Mouse (Mus musculus): ENCODE measurements around the gene Unc5c. TPM values are rescaled to one million over a fixed set of nuclear protein-coding genes. Genes with fewer than 3 reads are reported as not detected.

The Unc5c gene
- polyA plus RNA-seq, 1 experiment from 2014 or later: 9.1 TPM

DNA sequence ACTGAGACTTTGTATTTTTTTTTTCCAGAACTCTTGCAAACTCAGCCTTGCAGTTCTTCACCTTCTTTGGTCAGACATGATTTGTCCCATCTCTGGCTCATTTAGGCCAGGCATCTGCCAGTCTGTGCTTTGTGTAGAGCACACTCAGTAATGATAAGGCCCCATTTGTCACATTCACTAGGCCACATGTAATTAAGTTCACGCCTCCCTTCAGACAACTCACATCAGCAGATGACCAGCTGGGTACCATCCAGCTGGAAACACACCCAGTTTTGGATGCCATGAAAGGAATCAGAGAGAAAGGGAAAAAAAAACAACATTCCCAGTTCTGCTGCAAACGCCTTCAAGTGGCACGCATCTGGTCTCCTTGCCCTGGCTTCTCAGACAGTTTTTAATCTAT is 329.4 kb downstream of the Unc5c start:
- H3K9ac ChIP-seq: no peak overlapping the region

DNA sequence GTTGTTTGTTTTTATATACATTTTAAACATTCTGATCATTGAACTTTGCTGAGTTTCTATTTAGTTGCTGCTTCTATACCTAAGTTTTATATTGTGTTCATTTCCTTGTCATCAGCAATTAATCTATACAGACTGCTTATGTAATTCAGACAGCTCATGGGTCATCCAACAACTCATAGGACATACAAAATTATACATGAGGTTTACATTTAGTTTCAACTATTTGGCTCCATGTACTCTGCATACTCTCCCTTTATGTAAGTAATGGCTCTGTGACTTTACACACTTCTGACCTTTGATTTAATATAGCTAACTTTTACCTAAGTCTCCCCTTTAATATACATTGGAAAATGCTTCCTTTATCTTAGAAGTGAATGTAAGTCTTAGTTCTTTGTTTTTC is 332.4 kb downstream of the Unc5c start:
- no peak for ATAC-seq (ENCODE audit: insufficient read depth, low FRiP score, low read depth)
- Histone ChIP-seq H3K4me2 (no peak overlapping the region), H3K9ac (no peak overlapping the region), H3K27me3 (replicated peaks) (no peaks in the 10 kb centered on the region), H3K9me3 (no peaks in the 10 kb centered on the region), H3K36me3 (no peaks in the 10 kb centered on the region), H3K4me3 (replicated peaks) (no peak overlapping the region), H3K27ac (no peak overlapping the region), H3K4me1 (no peaks in the 10 kb centered on the region)

More for the DNA sequence above, 329.4 kb downstream of the Unc5c start:
- no peak overlapping the region for H3K27ac ChIP-seq
- H3K4me3 ChIP-seq (replicated peaks): no peak overlapping the region
- H3K27me3 ChIP-seq (replicated peaks): no peaks in the 10 kb centered on the region
- no peaks in the 10 kb centered on the region for H3K4me1 ChIP-seq
- no peaks in the 10 kb centered on the region for H3K9me3 ChIP-seq
- WGBS: 70% methylated on average over 3 of the region's 3 CpGs
- ATAC-seq (ENCODE audit: insufficient read depth, low FRiP score, low read depth): no peak
- H3K4me2 ChIP-seq: no peak overlapping the region
- no peaks in the 10 kb centered on the region for H3K36me3 ChIP-seq

DNA sequence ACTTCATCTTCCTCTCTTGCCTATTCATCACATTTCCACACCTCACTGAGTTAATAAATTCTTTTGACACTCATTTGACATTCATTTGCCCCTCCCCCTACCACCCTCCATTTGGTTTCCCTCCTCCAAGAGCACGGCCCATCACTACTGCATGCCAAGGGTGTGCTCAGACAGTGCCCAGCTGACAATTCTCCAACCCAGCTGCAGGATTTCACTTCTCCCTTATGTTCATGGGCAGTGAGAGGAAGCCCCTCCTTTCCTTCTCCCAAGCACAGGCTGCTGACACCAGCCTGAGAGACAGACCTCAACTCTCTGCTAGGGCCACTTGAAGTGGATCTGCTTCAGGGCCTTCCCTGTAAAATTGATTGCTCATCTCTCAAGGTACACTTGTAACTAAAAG is 332.8 kb downstream of the Unc5c start:
- no peaks in the 10 kb centered on the region for H3K36me3 ChIP-seq
- H3K27me3 ChIP-seq (replicated peaks): no peaks in the 10 kb centered on the region
- H3K9me3 ChIP-seq: no peaks in the 10 kb centered on the region
- H3K4me3 ChIP-seq (replicated peaks): no peak overlapping the region
- peak; percentile 31; the same call in 1 of the 2 replicates for ATAC-seq (ENCODE audit: insufficient read depth, low FRiP score, low read depth)
- H3K27ac ChIP-seq: no peak overlapping the region
- no peaks in the 10 kb centered on the region for H3K4me1 ChIP-seq
- no peak overlapping the region for H3K4me2 ChIP-seq
- no peak overlapping the region for H3K9ac ChIP-seq
- 23% methylated on average over 1 of the region's 1 CpGs for WGBS

DNA sequence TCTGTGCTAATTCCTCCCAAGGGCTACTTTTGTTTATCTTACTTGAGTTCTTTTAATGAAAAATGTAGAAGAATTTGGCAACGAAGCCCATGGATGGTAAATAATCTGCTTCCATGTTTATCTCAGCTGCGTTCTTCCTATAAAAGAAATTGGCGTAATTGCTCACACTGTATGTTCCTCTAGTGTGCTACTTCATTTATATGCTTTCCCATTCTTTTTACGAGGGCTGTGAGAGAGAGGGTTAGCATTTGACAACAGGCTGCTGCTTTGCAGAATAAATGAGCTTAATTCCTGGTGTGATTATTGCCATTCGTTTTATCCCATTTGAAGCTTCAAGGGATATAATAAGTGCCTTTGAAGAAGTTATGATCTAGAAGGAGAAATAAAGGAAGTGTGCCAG is 339.1 kb downstream of the Unc5c start:
- H3K27me3 ChIP-seq (replicated peaks): no peaks in the 10 kb centered on the region
- 68% methylated on average over 5 of the region's 5 CpGs for WGBS
- no peaks in the 10 kb centered on the region for H3K36me3 ChIP-seq
- H3K4me1 ChIP-seq: no peaks in the 10 kb centered on the region
- H3K9ac ChIP-seq: no peak overlapping the region
- ATAC-seq (ENCODE audit: insufficient read depth, low FRiP score, low read depth): no peak
- no peak overlapping the region for H3K4me2 ChIP-seq
- H3K27ac ChIP-seq: no peak overlapping the region
- H3K4me3 ChIP-seq (replicated peaks): no peak overlapping the region
- no peaks in the 10 kb centered on the region for H3K9me3 ChIP-seq

DNA sequence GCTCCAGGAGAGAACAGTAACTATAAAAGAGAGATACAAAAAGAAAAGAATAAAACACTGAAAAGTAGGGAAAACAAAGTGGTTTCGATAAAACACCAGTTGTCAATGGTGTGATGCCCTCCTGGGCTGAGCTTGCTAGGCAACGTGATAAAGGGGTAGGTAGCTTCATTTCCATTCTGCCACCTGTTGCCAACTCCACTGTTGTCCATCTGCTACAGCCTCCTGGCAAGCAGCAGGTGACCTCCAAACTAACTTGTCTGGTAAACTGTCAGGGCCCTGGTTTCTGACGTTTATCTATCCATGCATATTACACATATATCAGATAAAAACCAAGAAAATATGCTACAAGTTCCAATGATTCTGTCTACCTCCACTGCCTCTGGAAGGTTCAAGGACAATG is 344.6 kb downstream of the Unc5c start:
- no peaks in the 10 kb centered on the region for H3K36me3 ChIP-seq
- 77% methylated on average over 3 of the region's 3 CpGs for WGBS
- no peak for ATAC-seq (ENCODE audit: insufficient read depth, low FRiP score, low read depth)
- H3K9me3 ChIP-seq: no peaks in the 10 kb centered on the region
- no peak overlapping the region for H3K4me2 ChIP-seq
- no peaks in the 10 kb centered on the region for H3K4me1 ChIP-seq
- no peak overlapping the region for H3K9ac ChIP-seq
- no peak overlapping the region for H3K27ac ChIP-seq
- no peaks in the 10 kb centered on the region for H3K27me3 ChIP-seq (replicated peaks)
- H3K4me3 ChIP-seq (replicated peaks): no peak overlapping the region

DNA sequence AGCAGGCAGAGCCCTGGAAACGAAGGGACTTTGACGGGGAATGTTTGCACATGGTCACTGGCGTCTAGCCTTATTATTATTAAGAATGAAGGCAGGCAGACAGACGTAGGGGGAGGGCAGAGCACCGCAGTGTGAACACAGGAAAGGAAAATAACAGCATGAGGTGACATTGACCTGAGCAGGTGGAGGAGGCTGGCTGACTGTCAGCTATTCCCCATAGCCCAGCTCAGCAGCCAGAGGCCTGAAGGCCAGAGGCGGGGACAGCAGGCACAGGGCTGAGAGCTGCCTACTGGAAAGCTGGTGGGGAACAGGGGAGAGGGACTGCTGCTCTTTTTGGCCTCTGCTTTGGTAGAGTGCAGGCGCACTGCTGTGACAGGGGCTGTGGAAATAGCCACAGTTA is 345.9 kb downstream of the Unc5c start:
- H3K4me2 ChIP-seq: no peak overlapping the region
- H3K27me3 ChIP-seq (replicated peaks): no peaks in the 10 kb centered on the region
- 60% methylated on average over 7 of the region's 7 CpGs for WGBS
- no peaks in the 10 kb centered on the region for H3K36me3 ChIP-seq
- no peaks in the 10 kb centered on the region for H3K4me1 ChIP-seq
- H3K9me3 ChIP-seq: no peaks in the 10 kb centered on the region
- ATAC-seq (ENCODE audit: insufficient read depth, low FRiP score, low read depth): no peak
- no peak overlapping the region for H3K4me3 ChIP-seq (replicated peaks)
- H3K9ac ChIP-seq: no peak overlapping the region
- no peak overlapping the region for H3K27ac ChIP-seq

DNA sequence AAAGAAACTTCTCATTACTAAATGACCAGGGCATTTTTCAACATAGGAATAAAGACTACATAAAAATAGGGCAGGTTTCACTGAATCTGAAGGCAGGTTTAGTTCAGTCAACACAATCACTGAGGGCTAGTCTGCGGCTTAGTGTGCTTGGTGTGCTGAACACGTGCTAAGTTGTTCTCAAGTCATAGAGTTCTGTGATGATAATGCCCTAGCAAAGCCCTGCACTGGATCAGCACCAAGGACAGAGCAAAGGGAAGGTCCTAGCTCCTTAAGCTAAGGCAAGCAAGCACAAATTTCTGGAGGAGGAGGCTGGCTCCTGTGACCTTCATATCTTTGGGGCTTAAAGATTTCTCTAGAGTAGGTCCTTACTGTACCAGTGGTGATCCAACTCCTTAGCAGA is 346.3 kb downstream of the Unc5c start:
- Histone ChIP-seq H3K4me3 (replicated peaks) (no peak overlapping the region), H3K9ac (no peak overlapping the region), H3K27ac (no peak overlapping the region), H3K4me1 (no peaks in the 10 kb centered on the region), H3K9me3 (no peaks in the 10 kb centered on the region), H3K27me3 (replicated peaks) (no peaks in the 10 kb centered on the region), H3K4me2 (no peak overlapping the region), H3K36me3 (no peaks in the 10 kb centered on the region)
- peak; percentile 31; the same call in 1 of the 2 replicates for ATAC-seq (ENCODE audit: insufficient read depth, low FRiP score, low read depth)
- WGBS: 24% methylated on average over 2 of the region's 2 CpGs

DNA sequence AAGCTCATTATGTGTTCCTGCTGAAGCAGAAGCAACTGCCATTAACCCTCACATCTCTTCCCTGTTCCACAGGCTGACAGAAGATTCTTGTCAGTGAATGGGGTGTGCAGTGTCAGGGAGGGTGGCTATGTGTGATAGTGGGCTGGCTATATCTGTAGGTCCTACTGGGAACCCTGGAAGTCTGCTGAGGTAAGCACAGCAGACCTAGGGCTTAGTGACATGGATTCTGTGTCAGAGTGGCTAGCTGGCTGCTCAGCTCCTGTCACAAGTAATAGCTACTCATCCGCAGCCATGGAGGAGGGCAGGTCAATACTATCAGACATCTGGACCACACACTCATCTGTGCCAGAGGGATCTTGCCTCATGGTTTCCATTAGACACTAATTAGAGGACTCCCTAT is 349.8 kb downstream of the Unc5c start:
- Histone ChIP-seq H3K4me1 (no peaks in the 10 kb centered on the region), H3K4me2 (no peak overlapping the region), H3K36me3 (no peaks in the 10 kb centered on the region), H3K27ac (no peak overlapping the region), H3K9ac (no peak overlapping the region), H3K9me3 (no peaks in the 10 kb centered on the region), H3K27me3 (replicated peaks) (no peaks in the 10 kb centered on the region), H3K4me3 (replicated peaks) (no peak overlapping the region)
- 86% methylated on average over 1 of the region's 1 CpGs for WGBS
- no peak for ATAC-seq (ENCODE audit: insufficient read depth, low FRiP score, low read depth)

DNA sequence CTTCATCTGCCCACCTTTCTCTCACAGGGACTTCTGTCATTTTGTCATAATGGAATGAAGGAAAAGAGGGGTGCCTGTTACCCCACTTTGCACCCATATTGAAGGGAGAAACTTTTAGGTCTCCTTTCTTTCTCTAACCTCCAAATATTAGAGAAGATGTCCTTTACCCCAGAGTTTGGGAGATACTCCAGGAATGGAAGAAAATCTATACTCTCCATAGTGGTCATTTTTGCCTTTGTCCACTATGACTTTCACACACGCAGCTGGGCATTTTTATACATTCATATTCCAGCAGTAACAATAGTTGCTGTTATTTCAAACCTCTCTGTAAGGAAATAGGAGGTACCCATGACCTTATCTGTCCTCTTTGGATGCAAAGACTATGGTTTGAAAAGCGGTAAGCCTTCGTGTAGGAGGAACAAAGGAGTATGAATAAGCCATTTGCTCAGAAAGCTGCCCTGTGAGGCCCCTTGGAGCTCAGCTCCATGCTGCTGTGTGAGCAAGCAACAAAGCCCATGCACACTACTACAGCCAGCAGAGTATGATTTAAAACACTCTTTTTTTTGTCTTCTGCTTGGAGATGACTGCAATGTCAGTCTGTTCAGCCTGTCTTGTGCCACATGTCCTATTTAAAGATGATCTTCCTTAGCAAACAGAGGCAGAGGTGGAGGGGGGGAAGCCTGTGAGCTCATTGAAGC is 353.7 kb downstream of the Unc5c start:
- H3K9ac ChIP-seq: no peak overlapping the region
- no peaks in the 10 kb centered on the region for H3K36me3 ChIP-seq
- 32% methylated on average over 3 of the region's 3 CpGs for WGBS
- H3K9me3 ChIP-seq: no peaks in the 10 kb centered on the region
- no peak overlapping the region for H3K27ac ChIP-seq
- ATAC-seq (ENCODE audit: insufficient read depth, low FRiP score, low read depth): no peak
- H3K4me3 ChIP-seq (replicated peaks): no peak overlapping the region
- H3K4me2 ChIP-seq: no peak overlapping the region
- H3K4me1 ChIP-seq: no peaks in the 10 kb centered on the region
- no peaks in the 10 kb centered on the region for H3K27me3 ChIP-seq (replicated peaks)

DNA sequence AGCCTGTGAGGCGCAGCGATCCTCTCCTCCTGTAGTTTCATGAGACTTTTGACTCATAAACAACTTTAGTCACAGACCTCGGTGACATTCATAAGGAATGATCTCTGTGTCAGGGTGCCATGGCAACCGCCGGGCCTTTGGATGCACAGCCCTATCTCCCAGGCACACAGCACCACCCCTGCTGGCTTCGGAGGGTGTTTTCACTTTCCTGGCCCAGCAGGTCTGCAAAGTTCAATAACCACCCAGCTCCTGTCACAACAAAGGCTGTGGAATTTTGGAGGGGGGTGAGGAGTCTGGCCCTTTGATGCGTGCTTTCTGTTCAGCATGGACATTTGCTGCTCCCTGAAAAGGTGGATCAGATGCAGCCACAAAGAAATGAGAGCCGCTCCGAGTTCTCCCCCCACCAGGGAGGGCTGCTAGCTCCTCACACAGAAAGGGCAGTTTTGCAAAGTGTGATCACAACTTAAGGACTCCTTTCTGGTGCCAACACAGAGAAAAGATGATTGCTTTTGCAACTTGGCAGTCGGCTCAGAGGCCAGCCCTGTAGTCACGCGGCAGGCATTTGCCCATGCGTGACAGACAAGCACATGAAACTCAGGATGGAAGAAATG is 354.4 kb downstream of the Unc5c start:
- no peaks in the 10 kb centered on the region for H3K9me3 ChIP-seq
- no peak for ATAC-seq (ENCODE audit: insufficient read depth, low FRiP score, low read depth)

DNA sequence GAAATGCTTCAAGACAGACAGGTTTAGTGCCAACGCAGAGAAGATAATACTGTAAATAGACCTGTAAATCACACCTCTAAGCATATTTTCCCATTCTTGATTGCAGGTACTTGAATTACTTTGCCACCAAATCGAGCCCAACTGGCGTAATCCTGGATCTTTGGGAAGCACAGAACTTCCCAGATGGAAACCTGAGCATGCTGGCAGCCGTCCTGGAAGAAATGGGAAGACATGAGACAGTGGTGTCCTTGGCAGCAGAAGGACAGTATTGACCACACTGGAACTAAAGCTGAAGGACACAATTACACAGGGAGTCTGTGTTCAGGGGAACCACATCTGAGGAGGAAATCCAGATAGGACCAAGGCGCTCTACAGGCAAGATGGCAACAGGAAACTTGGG is 363.3 kb downstream of the Unc5c start:
- ATAC-seq (ENCODE audit: insufficient read depth, low FRiP score, low read depth): no peak
- H3K4me3 ChIP-seq (replicated peaks): no peak overlapping the region
- H3K9me3 ChIP-seq: no peaks in the 10 kb centered on the region
- WGBS: 89% methylated on average over 5 of the region's 5 CpGs
- H3K27me3 ChIP-seq (replicated peaks): no peaks in the 10 kb centered on the region
- H3K4me1 ChIP-seq: no peaks in the 10 kb centered on the region
- H3K36me3 ChIP-seq: no peaks in the 10 kb centered on the region
- H3K9ac ChIP-seq: no peak overlapping the region
- H3K4me2 ChIP-seq: no peak overlapping the region
- H3K27ac ChIP-seq: no peak overlapping the region

More for the DNA sequence above, 354.4 kb downstream of the Unc5c start:
- Histone ChIP-seq H3K4me1 (no peaks in the 10 kb centered on the region), H3K4me2 (no peak overlapping the region), H3K27ac (no peak overlapping the region), H3K36me3 (no peaks in the 10 kb centered on the region), H3K9ac (no peak overlapping the region), H3K27me3 (replicated peaks) (no peaks in the 10 kb centered on the region), H3K4me3 (replicated peaks) (no peak overlapping the region)
- 40% methylated on average over 13 of the region's 13 CpGs for WGBS

DNA sequence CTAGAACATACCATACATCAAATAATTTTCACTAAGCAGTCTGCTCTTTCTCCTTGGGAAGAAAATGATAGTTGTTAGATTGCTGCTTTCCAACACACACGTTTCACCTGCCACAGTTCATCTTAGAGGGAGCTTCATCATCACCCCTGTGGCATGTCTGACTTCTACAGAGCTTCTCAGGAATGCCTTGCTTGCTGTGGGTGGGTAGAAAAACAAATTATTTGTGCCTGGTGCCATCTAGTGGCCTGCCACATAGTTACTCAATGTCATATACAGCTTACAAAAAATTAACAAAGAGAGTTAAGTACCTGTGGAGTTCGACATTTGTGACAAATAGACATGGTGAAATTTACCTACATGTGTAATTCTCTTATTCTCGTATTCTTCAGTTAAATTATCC is 366.1 kb downstream of the Unc5c start:
- no peaks in the 10 kb centered on the region for H3K9me3 ChIP-seq
- H3K27ac ChIP-seq: no peak overlapping the region
- no peaks in the 10 kb centered on the region for H3K27me3 ChIP-seq (replicated peaks)
- 20% methylated on average over 3 of the region's 3 CpGs for WGBS
- no peak overlapping the region for H3K9ac ChIP-seq
- no peaks in the 10 kb centered on the region for H3K4me1 ChIP-seq
- no peak for ATAC-seq (ENCODE audit: insufficient read depth, low FRiP score, low read depth)
- no peak overlapping the region for H3K4me2 ChIP-seq
- H3K4me3 ChIP-seq (replicated peaks): no peak overlapping the region
- H3K36me3 ChIP-seq: no peaks in the 10 kb centered on the region

DNA sequence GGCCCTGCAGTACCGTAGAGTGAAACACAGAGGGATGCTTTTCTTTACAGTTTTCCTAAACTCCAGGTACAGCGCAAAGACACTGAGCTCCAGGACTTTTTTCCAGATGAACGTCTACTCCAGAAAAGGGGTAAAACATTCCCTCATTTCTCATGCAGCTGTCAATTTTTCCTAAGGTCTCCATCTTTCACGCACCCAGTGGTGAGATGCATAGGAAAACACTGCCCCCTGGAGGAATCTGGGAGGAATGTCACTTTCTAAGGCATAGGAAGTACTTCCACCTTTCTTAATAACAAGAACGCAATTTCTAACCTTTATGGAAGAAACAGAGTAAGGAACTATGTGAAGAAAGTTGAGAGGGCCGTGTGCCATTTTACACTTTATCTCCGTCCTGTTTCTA is 373.8 kb downstream of the Unc5c start:
- Histone ChIP-seq H3K36me3 (no peaks in the 10 kb centered on the region), H3K4me1 (no peaks in the 10 kb centered on the region), H3K4me2 (no peak overlapping the region), H3K27me3 (replicated peaks) (no peaks in the 10 kb centered on the region), H3K27ac (no peak overlapping the region), H3K9me3 (no peaks in the 10 kb centered on the region), H3K4me3 (replicated peaks) (no peak overlapping the region), H3K9ac (no peak overlapping the region)
- no peak for ATAC-seq (ENCODE audit: insufficient read depth, low FRiP score, low read depth)
- 41% methylated on average over 7 of the region's 7 CpGs for WGBS
